Mouse (Mus musculus) thymus, postnatal 4 days (tissue): ENCODE data around the gene Pkp1.

Source experiments
- DNase-seq: peaks from one replicate; pipeline ENCODE4 v3.0.0; 2021

Gene Pkp1

DNA sequence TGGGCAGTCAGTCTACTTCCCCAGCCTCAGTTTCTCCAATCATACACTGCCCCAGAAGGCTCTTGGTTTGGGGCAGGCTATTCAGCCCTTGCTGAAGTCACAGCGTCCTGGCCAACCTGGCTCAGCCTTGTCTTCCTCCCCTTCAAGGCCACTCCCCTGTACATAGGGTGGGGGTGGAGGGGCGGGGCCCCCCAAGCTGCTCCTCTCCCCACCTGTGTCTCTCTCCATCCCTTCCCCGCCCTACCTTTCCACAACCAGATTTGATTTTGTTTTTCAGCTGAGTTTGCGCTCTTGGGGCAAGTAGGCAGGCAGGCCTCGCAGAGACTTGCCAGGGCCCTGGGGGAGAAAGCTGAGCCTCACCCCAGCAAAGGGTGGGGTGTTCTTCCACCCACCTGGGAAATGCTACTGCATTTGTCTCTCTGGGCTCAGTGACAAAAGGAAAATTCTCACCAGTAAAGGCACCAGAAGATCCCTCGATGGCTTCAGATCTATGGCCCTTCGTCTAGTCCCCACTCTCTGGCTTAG is 19.0 kb downstream of the Pkp1 start:
- DNase-seq = no peak

DNA sequence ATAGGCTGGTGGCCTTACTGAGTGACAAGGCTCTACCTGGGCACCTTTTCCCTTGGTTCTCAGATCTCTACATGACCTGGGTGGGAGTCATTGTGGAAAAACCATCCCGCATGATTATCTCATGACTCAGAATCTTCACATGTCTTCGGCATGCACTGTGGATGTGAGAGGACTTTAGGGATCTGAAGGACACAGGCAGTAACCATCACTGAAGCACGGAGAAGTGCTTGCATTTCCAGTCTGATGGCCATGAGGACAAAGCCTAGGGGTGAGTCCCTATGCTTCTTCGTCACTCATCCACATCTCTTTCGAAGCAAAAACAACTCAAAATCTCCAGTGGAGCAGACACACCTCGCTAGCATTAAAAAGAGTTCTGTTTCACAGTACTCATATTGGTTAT is 19.7 kb downstream of the Pkp1 start:
- DNase-seq = no peak

DNA sequence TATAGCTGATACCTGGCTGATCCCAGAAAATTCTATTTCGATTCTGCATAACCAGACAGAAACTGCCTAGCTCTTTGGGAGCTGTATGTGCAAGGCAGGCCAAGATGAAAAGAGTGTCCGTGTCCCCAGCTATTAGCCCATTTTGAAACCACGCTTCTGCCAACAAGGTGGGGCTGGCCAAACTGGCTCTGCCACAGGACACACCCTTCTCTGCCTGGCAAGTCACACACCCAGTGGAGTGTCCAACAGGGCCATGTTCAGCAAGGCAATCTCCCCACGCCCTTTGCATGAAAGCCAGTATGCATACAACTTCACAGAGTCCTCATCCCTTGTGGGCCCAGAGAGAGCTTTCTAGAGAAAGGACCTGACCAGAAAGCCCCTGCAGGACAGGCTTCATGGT is 23.6 kb downstream of the Pkp1 start:
- DNase-seq = no peak

DNA sequence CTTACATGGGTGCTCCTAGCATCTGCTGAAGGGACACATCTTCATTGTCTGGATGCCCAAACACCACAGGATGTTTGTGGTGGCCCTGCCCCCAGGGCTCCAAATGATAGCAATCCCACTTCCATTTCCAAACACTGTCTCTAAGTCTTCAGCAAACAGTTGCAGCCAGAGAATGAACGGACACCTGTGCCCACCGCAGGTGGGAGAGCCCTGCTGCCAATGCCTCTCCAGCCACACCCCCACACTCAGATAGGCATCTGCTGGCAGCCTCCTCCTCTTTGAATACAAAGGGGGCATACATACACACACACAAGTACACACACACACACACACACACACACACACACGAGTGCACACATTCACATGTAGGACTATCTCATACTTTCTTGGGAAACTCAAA is 25.6 kb downstream of the Pkp1 start:
- DNase-seq = no peak

DNA sequence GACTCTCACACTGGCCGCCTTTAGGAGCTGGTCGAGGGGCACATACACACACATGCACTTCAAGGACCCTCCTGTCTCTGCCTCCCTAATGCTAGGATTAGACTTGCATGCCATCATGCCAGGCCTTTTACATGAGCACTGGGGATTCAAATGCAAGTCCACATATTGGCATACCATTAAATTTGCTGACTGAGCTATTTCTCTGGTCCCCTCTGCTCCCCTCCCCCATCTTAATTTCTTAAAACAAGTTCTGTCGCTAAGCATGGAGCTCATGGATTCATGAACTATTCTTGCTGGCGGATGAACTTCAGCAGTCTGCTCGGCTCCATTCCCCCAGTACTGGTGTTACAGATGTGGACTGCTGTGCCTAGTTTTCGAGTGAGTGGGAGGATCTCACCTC is 26.2 kb downstream of the Pkp1 start:
- DNase-seq = no peak

DNA sequence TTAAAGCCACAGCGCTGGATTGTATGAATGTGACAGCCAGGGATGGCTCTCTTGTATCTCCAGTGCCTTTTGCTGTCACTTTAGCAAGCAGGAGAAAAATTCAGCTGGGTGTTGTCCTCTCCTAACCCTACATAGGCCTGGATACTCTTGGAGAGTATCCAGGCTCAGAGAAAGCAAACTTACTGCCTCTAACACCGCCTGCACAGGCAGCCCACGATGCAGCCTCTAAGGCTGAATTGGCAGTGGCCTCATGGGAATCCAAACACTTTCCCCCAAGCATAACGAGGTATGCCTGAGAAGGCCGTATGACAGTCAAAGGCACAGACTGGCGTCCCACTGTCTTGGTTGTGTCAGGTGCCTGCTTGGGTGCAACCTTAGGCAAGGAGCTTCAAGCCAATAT is 26.8 kb downstream of the Pkp1 start:
- no peak for DNase-seq

DNA sequence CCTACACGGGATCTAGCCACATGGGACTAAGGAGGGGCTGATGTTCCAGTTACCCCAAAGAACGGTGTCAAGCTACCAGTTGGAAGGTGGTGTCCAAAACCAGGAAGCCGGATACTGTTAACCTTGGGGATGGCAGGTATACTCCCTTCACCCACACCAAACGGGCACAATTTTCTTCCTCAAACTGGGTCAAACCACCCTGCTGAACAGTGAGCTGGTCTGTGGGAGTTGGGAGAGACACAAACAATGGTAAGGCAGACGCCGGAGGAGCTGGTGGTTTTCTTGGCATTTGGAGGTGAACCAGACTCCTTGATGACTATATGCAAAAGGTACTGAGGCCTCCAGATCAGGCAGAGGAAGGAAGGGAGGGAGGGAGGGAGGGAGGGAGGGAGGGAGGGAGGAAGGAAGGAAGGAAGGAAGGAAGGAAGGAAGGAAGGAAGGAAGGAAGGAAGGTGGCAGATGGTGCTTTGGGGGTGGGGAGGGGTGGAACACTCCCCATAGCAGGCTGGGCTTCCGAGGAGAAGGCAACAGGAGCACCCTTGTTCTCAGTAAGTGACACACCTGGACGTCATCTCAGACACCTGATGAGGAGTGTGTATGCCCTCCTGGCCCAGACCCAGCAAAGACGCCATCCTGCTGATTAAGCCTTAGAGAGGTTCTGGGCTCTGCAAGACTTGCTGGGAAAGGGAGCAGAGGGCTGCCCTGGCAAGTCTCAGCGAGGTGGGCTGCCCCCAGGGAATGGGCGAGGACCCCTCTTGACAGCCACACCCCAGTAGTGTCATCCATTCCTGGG is 27.4 kb downstream of the Pkp1 start:
- DNase-seq = no peak

DNA sequence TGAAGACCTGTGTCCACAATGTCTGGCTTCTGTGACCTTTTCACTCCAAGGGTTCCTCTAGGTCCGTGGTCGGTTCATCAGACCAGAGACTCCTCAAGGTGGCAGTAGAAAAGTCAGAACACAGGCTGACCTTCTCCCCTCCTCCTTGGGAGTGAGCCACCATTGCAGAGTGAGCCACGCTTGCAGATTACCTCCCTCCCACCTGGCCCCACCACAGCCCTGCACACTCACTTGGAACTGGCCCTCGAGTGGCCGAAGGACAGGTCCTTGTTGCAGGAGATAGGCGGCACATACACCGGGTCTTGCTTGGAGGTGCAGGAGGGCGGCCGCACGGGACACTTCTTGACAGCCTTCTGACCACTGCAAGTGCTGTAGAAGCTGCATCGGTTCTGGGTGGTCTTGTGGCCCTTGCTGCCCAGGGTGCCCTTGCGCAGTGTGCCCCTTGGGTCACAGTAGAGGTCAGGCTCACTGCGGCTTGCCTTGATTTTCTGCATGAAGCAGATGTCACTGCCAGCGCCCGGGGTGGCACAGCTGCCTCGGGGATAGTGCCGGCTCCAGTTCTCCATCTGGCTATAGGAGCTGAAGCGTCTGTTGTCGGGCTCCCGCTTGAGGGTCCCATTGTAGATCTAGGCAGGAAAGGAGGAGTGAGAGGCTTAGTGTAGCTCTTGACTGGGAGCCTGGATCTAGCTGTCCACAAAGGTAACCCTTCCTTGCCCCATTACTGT is 29.4 kb downstream of the Pkp1 start:
- DNase-seq = no peak

DNA sequence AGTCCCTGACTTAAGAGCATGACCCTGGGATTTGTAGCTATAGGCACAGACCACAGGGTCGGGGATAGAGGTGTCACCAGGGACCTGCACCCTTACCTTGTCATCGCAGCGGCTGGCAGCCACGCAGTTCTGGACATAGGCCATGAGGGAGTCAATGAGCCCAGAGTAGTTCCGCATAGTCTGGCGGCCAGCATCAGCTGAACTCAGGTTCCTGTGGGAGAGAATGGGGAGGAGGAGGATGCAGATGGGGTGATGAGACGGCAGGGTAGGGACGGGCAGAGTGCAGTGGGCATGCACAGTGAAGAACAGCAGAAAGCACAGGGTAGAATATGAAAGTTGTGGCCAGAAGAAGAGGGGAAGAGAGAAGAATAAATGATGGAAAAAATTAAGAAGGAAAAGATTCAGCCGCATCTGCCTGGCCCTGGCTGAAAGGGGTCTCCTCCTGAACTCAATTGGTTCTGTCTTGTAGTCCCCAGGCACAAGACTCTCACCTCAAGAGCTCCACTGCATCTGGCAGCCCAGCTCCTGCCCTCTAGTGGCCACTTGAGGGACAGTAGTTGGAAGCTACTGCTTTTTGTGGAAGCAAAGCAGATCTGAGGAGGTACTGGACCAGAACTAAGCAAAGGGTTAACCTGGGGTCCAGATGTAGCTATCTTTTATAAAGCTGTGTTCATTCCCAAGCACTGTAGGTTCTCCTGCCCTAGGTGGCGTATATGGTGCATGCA is 36.5 kb downstream of the Pkp1 start:
- peak; percentile 77 for DNase-seq

DNA sequence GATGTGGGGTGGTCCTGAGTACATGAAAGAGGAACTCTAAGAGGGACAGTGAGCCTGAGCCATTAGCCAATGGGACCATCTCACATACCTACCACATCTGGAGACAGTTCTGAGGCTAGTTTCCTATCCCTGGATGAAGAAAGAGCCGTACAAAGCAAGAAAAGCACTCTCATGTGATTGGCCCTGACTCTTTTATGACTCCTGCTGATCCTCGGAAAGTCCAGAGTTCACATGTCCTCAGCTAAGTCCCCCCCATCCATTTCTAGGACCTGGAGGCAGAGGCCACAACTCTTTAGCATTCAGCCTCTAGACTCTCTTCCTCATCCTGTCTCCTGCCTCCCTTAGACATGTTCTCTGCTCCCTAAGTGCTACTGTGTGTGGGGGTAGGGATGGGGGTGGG is 41.8 kb downstream of the Pkp1 start:
- no peak for DNase-seq

DNA sequence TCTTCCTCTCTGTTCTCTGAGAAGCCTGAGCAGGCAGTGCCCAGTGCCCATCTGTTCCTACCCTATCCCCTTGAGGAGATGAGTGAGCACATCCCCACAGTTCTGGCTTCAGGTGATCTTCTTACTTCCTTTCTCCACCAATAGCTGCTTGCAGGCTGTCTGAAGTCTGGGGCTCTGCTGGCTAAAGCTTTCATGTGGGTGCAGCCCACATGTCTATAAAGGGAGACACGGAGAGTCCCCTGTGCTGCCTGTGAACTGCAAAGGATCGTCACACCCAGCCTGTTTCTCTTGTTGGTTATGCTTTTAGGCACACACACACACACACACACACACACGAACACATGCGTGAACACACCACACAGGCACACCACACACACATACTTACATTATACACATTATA is 46.0 kb downstream of the Pkp1 start:
- no peak for DNase-seq

DNA sequence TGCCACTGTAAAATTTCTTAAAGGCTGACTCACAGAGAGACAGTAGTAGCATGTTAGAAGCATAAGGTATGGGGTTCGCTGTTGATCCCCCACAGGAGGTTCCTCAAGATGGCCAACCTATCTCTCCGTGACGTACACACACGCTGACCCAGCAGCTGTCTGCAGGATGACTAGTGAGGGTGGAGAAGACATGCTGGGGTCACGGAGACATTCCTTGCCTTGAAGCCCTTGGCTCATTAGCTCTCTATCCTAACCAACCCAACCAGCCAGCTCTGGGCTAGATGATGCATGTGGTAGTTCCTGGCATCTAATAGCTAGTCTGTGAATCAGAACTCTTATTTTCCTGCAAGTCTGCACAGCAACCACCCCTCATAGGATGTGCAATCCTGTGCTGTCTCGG is 50.4 kb downstream of the Pkp1 start:
- DNase-seq = no peak

DNA sequence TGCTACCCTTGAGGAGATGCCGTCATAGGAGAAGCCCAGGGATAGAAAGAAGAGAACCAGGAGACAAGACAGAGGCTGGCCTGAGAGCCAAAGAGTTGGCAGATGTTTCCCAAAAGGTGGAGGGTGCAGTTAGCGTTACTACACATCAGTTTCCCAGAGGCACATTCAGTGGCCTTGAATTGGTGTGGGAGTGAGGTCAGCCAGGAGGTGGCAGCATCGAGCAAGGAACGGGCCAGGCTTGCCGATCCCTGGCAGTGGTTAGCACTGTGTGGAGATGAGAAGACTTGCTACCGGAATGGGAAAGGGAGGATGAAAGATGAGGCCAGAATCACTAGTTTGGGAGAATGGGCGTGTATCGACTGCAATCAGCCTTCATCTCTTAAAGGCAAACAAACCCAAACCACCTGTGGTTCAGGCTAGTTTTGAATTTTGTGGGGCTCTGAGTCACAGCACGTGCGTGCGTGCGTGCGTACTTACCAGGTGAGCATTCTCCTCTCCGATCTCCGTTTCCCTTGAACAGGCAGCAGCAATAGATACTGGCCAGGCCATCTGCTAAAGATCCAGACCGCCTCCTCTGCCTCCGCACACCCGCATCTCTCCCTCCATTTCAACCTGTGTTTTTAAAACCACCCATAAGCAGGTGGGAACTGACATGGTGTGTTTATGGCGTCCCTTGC is 53.4 kb downstream of the Pkp1 start:
- peak; percentile 92 for DNase-seq

DNA sequence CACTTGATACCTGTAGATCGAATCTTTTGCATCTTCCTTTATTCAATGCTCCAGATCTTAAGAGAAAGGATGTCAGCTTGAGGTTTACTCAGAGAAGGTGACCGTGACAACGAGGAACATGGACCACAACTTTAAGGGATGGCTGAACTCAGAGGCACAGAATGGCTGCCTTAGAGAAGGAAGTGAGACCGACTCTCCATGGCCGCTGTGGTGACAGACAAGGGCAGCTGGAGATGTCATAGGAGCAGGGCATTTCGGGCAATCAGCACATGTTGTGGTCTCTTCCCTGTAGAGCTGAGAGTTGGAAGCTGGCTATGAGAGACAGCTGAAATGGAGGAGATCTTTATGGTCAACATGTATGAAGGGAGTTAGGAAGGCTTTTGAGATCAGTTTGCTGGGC is 54.2 kb downstream of the Pkp1 start:
- no peak for DNase-seq

DNA sequence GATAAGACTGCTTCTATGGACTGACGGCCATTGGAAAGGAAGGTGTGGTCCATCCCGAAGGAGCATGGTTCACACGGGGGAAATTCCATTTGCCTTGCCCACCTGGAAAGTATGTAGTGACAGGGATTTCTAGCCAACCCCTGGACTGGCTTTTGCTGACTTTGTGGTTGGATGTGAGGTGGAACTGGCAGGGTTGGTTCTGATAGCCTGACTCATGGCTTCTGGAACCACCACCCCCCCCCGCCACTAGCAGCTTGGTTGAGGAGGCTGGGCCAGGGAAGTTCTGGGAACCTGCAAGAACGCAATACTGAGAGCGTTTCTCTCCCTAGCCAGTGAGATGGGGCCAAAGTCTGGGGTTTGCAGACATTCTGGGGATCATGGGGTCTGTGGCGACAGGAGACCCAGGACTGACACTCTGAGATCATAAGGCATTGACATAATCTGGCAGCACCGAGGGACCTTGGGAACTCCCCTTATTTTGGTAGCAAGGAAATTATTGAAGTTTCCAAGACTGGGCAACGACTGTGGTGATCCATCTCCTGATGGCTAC is 55.1 kb downstream of the Pkp1 start:
- DNase-seq = no peak

DNA sequence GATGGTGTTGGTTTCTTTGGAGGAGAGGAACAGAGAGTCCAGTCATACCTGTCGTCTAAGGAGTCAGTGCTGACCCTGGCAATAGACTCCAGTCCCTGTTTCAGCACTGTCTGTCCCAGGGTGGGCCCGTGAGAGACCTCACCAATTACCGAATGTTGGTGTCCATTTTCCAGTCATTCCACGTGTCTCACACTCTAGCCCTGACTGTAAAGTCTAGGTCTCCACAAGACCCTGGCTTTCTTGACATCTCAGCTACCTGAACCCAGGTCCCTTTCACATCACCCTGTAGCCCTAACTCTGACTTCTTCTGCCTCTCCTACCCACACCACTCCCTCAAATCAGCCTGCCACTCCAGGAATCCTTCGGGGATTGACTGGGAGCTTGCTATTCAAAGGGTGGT is 56.4 kb downstream of the Pkp1 start:
- DNase-seq = no peak

DNA sequence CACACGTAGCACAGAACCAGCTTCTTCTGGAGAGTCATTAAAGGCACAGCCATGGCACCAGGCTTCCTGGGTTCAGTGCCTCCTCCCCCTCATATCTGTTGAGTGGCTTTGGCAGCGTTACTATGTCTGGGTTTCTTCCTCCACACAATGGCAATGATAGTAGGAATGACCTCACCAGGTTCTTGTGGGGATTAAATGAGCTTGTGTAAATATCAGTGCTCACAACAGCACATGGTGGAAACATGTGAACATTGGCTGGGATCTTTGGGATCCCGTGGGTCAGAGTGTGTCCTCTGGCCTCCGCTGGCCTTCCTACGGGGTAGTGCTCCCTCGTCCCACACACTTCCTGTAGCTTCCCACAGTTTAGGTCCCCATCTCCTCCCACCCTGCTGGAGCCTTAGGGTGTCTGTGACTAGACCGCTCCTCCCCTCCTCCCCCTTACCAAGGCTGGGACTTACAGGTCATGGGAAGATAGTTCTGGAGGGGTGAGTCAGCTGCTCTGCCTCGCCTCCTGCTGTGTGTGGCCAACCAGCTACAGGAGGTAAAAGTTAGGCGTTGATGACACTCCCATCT is 56.9 kb downstream of the Pkp1 start:
- no peak for DNase-seq

DNA sequence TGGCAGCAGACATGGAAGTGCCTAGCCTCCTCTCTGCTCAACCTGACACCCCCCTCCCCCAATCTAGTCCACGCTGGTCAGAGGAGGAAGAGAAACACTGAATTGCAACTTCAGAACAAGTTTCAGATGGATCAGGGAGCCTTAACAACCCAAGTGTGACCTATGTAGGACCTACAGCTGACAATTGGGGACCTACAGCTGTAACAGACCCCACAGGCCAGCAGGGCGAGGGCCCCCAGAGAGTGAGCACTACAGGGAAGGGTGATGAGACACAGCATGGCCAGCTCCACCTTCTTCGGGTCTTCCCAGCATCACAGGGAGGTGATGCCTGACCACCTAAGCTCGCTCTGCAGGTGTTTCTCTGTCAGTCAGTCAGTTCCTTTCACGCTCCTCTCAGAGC is 57.9 kb downstream of the Pkp1 start:
- DNase-seq = no peak

DNA sequence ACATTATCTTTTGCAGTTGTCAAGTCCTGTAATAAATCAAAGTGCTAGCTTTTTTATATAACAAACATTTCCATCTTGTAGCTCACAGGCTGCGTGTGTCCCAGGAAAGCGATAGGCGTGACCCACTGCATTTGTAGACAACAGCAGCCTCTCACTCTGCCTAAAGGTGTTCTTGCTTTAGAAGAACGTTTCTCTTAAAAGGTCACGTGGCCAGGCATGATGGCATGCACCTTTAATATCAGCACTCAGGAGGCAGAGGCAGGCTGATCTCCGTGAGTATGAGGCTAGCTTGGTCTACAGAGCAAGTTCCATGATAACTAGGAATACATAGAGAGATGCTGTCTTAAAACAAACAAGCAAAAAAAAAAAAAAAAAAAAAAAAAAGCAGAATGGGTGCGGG is 60.5 kb downstream of the Pkp1 start:
- no peak for DNase-seq

DNA sequence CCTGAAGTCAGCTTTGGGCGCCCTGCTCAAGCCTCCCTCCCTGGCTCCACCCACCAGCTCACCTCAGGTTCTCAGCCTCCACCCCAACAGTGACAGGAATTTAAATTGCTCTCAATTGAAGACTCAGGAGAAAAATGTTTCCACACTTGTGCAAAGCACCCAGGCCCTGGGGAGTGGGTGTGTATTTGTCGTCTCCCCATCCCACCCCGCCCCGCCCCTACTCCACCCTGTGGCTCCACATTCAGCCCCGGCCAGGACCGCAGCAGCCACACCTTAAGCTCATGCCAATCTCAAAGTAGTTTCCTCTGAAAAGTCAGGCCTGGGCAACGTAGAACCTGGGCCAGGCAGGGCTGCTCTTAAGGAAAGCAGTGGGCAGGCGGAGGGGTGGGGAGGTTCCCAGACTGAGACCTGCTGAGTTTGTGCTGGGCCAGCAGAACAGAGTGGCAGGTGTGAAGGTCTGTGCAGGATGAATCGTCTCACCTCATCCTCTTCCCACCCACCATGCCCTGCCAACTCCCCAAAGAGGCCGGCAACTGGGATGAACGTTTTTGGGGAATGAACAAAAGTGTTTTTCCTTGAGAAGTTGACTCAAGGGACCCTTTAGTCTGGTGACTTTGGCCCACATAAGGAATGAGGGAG is 61.8 kb downstream of the Pkp1 start:
- DNase-seq = no peak

DNA sequence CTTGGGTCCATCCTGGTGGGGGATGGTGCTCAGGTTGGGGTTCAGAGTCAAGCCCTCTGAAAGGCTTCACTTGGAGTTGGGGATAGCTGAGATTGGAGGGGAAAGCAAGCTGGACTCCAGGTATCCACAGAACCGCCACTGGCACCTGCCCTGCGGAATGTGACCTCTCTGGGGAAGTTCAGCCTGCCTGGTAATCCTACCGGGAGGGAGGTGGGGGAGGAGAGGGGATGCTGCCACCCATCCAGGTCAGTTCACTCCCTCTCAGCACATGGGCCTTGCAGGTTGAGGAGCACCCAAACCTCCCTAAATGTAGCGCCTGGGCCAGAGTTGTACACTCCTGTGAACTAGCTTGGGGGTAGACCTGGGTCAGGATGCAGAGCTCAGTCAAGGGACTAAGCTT is 62.9 kb downstream of the Pkp1 start:
- no peak for DNase-seq

DNA sequence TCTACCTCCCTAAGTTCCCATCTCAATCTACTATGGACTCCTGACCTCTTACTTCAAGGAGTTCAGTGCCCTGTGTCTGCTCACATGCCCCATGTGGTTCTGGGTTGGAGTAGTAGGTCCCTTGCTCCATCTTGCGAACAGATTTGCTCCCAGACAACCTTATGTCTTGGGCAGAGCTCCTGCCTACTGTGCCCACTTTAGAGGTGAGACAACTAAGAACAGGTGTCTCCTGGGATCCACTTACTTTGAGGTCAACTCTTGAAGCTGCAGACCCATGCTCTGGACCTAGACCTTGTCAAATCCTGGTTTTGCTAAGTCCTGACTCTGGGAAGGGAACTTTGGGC is 63.7 kb downstream of the Pkp1 start:
- no peak for DNase-seq
